Mouse (Mus musculus) left cerebral cortex, postnatal 36 days (tissue): ENCODE data around the gene Gamt. TPM values are rescaled to one million over a fixed set of nuclear protein-coding genes. Genes with fewer than 3 reads are reported as not detected.

ENCODE experiments used
- microRNA-seq: library from miRNA; unstranded; fragments of <30 nt; microRNA quantifications from one replicate; pipeline ENCODE4 v1.2.0, GENCODE M21; 2022
- total RNA-seq, 2 experiments: library from RNA; stranded (reverse); gene quantifications; 2 replicates each; pipeline ENCODE4 v1.2.3; 2021

The Gamt gene
- total RNA-seq, 2 experiments from 2014 or later: 22.5 to 43.9 TPM

Small RNA genes within 50 kb of the gene (microRNA-seq; reads per million reads assigned to microRNA genes)
- 1.8 reads per million for gene Mir6911

Other genes with a start within 250 kb of the Gamt start
- gene Arhgap45, start 244.4 kb downstream of the Gamt start, total RNA-seq: 1 to 10 TPM; 3.3 to 5.3 TPM
- 10 to 100 TPM; 69.2 to 83.6 TPM for gene Polr2e, start 221.2 kb downstream of the Gamt start, total RNA-seq
- gene Gpx4, start 213.8 kb downstream of the Gamt start, total RNA-seq: 100 to 1,000 TPM; 468 to 559 TPM
- 10 to 100 TPM; 14.5 to 25.5 TPM for gene Sbno2, start 155.4 kb downstream of the Gamt start, total RNA-seq
- gene Stk11, start 145.2 kb downstream of the Gamt start, total RNA-seq: 100 to 1,000 TPM in 1 of 2 experiments, 10 to 100 TPM in 1; 94.4 to 100 TPM
- gene Atp5d, start 122.4 kb downstream of the Gamt start, total RNA-seq: 100 to 1,000 TPM; 334 to 384 TPM
- 100 to 1,000 TPM; 431 to 463 TPM for gene Cbarp, start 120.2 kb downstream of the Gamt start, total RNA-seq
- gene Midn, start 112.7 kb downstream of the Gamt start, total RNA-seq: 10 to 100 TPM; 76.2 to 78.8 TPM
- 10 to 100 TPM; 94.7 to 96.7 TPM for gene Cirbp, start 95.0 kb downstream of the Gamt start, total RNA-seq
- 1 to 10 TPM; 7.5 to 7.6 TPM for gene 1600002K03Rik, start 88.1 kb downstream of the Gamt start, total RNA-seq
- 1 to 10 TPM; 8.9 to 9.0 TPM for gene Efna2, start 81.5 kb downstream of the Gamt start, total RNA-seq
- gene Mum1, start 34.6 kb downstream of the Gamt start, total RNA-seq: 10 to 100 TPM; 35.9 to 43.8 TPM
- 100 to 1,000 TPM; 185 to 213 TPM for gene Ndufs7, start 11.9 kb downstream of the Gamt start, total RNA-seq
- gene Dazap1, start 474 bp upstream of the Gamt start, total RNA-seq: 10 to 100 TPM; 71.7 to 99.0 TPM
- gene Rps15, start 31.4 kb upstream of the Gamt start, total RNA-seq: 100 to 1,000 TPM; 799 to 946 TPM
- gene Apc2, start 35.0 kb upstream of the Gamt start, total RNA-seq: 100 to 1,000 TPM; 105 to 116 TPM
- 10 to 100 TPM; 26.6 to 30.1 TPM for gene 2310011J03Rik, start 59.5 kb upstream of the Gamt start, total RNA-seq
- 1 to 10 TPM; 4.9 to 6.2 TPM for gene Pcsk4, start 68.5 kb upstream of the Gamt start, total RNA-seq
- gene Reep6, start 68.9 kb upstream of the Gamt start, total RNA-seq: 10 to 100 TPM; 10.6 to 11.5 TPM
- 10 to 100 TPM in 1 of 2 experiments, 1 to 10 TPM in 1; 7.5 to 10.0 TPM for gene Adamtsl5, start 87.4 kb upstream of the Gamt start, total RNA-seq
- gene Plk5, start 95.4 kb upstream of the Gamt start, total RNA-seq: 10 to 100 TPM; 16.9 to 33.1 TPM
- 10 to 100 TPM; 18.1 to 23.4 TPM for gene Mex3d, start 126.6 kb upstream of the Gamt start, total RNA-seq
- gene Mbd3, start 138.5 kb upstream of the Gamt start, total RNA-seq: 100 to 1,000 TPM; 147 to 150 TPM
- 100 to 1,000 TPM; 411 to 444 TPM for gene Uqcr11, start 145.8 kb upstream of the Gamt start, total RNA-seq
- 10 to 100 TPM; 26.0 to 28.3 TPM for gene Tcf3, start 172.6 kb upstream of the Gamt start, total RNA-seq
- gene Onecut3, start 233.8 kb upstream of the Gamt start, total RNA-seq: not detected